Mouse (Mus musculus): Measurements from ENCODE around the gene Repin1.

Repin1 gene

DNA sequence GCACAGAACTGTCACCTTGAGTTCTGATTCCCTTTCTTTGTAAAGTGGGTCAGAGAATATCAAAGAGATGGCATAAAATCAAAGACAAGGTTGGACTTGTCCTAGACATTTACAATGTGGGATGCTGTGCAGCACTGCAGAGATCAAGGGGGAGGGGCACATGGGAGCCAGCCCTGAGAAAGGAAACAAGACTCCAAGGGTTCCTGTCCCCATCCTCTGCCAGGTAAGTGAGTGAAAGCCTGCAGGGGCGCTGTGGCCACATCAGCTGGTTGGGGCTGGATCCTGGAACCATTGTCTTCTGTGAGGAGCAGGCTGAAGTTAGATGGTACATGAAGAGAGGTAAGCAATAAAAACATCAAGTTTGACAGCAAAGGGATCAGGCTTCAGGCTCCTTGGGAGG, 29.8 kb downstream of the Repin1 start:
- no peak for DNase-seq (ENCODE audit: low read depth, low spot score)

DNA sequence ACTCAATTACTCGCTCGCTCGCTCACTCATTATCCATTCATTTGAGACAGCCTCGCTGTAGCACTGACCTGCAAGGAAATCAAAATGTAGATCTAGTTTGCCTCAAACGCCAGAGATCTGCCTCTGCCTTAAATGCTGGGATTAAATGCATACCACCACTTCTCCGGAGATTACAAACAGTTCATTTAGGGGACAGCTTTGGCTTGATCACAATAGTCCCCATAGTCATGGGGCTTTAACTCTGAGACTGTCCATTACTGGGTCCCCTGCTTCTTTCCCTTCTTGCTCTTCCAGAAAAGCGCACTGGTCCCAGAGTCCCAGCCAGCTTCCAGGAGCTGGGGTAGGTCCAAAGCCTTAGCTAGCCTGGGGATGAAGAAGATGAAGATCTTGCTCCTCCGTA, 32.8 kb downstream of the Repin1 start, which contains the start of gene AI854703:
AI854703 (plus strand) TSS at position 301 of the 400 bp plus-strand sequence.
- DNase-seq (ENCODE audit: low read depth, low spot score): no peak

DNA sequence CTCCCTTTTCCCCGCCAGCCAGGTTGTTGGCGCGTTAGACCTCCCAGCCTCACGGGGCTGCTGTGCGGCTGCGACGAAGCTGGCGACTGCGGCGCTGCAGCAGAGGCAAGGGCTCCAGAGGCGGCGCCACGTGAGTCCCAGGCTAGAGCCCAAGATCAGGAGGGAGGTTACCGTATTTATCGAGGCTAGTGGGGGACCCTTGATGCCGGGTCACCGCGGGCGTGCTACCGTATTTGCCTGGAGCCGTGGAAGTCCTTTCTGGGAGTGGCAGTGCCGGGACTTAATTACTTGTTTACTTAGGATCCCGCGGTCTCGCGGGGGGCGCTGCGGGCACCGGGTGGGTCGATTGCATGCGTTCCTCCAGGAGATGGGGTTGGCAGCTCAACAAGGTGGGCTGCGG, 33.3 kb downstream of the Repin1 start:
- no peak for DNase-seq (ENCODE audit: low read depth, low spot score)

DNA sequence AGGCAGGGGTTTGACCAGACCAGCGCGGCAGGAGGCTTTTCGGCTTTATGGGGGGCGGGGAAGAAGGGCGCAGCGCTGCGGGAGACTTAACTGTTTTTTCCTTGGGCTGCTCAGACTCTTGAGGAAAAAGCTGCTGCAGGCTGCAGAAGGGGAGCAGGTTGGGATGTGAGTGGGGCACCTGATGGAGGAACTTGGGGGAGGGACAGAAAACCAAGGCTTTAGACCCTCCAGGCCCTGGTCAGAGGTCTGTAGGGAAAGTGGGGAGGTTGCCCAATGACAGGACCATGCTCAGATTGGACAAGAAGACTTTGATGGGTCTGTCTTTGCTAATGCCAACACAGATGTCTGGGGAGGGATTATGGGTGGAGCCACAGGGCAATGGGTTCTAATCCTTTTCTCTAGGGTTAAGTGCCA, 33.8 kb downstream of the Repin1 start:
- DNase-seq (ENCODE audit: low read depth, low spot score): no peak

DNA sequence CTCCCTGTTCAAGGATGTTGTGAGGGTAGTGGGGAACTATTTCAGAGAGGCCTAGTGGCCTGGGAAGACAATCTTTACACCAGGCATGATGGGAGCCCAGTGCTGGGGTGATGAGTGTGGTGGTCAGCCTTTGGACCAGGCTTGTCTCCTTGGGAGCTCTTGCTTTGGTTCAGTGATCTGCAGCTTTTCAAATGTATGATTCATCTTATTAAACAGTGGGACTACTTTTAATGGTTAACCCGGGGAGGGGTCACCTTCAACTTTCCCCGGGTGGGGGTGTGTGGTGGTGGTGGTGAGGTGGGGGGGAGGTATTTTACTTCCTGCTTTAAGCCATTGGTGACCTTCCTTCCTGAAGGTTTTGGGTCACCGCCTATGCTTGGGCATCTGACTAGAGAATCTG, 34.7 kb downstream of the Repin1 start:
- DNase-seq (ENCODE audit: low read depth, low spot score): no peak

DNA sequence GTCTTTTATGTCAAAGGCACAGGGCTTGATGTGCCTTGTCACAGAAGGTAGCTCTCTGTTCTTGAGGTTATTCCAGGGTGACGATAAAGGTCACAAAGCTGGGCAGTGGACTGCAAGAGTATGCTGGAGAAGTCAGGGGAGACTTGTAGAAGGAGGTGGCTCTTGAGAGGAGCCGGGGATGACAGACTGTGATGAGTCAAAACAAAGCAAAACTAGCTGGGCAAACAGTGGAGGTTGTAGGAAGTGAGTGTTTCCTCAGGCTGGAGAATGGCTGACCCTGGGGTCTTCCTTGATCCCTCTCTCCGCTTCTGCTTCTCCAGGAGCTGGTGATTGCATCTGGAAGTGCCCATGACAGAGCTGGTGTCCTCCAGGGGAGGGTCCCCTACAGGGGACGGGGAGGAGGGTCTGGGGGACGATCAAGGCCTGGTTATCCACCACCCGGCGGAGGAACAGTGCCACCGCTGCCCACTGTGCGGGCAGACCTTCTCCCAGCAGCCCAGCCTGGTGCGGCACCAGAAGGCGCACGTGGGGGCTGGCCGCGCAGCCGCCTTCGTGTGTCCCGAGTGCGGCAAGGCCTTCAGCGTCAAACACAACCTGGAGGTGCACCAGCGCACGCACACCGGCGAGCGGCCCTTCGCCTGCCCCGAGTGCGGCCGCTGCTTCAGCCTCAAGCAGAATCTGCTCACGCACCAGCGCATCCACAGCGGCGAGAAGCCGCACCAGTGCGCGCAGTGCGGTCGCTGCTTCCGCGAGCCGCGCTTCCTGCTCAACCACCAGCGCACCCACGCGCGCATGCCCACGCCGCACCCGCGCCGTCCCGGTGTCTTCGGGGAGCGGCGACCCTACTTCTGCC, 35.4 kb downstream of the Repin1 start:
- DNase-seq (ENCODE audit: low read depth, low spot score): no peak

DNA sequence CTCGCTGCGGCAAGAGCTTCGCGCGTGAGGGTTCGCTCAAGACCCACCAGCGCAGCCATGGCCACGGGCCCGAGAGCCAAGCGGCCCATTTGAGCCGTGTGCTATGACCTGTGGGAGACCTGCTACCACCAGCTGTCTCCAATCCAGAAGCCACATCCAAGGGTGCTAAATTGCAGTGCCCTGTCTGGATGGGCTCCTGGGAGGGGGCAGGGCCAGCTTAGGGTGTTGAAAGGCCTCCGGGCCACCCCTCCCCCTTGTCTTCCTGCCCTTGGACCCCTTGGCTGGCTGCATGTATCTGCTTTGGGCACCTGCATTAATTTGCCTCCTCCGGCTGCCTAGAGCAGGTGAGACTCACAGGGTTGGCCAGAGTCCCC, 36.0 kb downstream of the Repin1 start:
- DNase-seq (ENCODE audit: low read depth, low spot score): no peak

DNA sequence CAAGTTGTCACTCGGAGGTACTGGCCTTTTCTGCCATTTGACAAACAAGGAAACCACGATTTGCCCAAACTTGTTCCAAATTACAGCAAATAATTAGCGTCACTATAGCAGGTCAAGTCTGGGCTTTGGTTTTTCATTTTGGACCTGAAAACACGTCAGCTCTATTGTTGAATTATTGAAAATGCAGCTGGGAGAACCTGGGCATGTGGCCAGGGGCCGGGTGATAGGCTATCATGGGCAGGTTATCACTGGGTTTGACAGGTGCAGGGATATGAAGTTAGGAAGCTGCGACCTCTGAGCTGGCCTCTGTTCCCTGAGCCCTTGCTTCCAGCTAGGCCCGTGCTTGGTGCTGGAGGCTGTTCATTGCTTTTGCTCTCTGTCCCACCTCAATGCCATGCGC, 37.1 kb downstream of the Repin1 start:
- no peak for DNase-seq (ENCODE audit: low read depth, low spot score)

DNA sequence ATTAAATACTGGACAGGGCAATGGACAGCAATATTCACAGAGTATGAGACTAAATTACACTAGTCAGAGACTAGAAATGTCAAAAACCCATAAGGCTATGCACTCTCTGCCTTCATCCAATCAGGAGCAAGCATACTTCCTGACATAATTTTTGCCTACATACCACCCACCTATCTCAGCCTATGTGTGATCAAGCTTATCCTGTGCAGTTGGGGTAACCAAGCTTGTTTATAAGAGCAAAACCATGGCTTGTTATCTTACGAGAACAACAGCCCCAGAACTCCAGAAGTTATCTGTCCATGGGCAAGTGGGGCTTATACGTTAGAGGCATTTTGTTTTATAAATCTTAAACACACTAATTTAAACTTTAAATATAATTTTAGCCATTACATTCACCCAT, 41.4 kb downstream of the Repin1 start:
- DNase-seq (ENCODE audit: low read depth, low spot score): no peak

DNA sequence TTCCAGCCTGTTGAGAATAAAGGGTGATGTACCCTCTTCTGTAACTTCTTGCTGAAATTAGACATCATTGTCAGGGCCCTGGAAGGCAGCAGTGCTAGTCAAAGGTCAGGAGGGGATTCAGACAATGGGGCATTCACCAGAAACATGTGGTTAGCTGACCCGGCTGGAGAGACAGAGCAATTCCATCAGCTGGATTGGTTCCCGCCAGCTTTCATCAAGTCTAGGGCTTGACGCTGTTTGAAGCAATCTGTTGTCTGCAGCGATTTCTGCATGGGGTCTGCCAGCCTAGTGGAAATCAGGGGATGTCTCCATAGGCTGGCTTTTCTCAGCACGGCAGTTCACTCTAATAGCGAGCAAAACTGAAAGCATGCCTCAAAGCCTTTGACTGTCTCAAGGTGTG, 42.8 kb downstream of the Repin1 start:
- DNase-seq (ENCODE audit: low read depth, low spot score): no peak

DNA sequence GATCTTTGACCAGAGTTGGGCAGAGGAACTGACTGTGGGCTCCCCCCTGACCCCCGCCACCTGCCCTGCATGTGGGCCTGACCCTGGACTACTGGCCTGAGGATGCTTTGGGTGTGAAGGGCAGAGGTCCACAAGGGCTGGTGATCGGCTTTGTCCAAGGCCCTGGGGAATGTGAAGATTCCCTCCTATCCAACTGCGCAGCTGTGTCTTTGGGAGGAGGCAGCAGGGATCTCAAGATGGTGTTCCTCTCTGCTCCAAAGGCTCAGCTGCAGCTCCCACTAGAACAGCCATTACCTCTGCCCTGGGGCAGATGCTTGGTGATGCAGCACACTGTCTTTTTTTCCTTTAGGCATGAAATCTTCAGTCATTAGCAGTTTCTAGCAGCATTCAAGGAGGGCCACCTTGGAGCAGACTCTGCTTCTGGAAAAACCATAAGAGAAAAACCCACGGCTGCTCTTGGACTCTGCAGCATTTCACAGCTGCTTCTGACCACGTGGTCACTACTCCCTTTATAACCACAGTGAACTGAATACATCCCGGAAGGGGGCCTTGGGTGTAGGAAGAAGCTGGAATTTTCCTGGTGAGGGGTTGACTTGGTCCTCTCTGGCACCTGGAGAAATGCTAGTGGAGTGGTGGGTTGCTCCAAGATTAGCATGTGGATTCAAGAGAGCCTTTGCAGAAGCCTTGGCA, 44.3 kb downstream of the Repin1 start:
- DNase-seq (ENCODE audit: low read depth, low spot score): no peak

DNA sequence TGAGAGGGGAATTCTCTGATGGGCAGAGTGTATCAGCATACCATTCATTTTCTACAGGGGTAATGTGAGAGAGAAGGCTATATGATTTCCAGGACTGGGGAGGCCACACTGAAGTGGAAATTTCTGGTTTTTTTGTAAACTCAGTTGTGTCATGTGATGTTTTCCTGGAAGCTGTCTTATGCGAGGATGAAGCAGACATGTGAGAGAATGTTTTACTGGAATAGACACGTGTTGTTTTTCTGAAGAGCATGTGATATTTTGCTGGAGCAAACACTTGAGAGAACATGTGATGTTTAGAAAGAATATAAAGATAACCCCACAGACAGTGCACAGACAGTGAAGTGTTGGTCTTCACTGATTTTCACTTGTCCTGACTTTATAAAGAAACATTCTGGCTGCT, 44.9 kb downstream of the Repin1 start:
- no peak for DNase-seq (ENCODE audit: low read depth, low spot score)

DNA sequence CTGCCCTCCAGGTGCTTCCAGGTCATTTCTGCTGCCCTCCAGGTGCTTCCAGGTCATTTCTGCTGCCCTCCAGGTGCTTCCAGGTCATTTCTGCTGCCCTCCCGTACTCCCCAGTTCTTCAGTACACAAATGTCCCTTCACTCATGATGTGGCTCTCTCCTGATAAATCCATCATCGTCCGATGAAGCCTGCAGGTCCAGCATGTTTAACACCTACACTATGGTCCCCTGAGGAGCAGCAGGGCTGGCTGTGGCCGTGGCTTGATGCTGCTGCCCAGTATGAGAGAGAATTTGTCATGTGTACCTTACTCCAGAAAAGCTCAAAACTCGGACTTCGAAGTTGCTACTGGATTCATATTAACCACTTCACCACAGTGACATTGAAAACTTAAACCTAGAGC, 47.7 kb downstream of the Repin1 start:
- no peak for DNase-seq (ENCODE audit: low read depth, low spot score)

DNA sequence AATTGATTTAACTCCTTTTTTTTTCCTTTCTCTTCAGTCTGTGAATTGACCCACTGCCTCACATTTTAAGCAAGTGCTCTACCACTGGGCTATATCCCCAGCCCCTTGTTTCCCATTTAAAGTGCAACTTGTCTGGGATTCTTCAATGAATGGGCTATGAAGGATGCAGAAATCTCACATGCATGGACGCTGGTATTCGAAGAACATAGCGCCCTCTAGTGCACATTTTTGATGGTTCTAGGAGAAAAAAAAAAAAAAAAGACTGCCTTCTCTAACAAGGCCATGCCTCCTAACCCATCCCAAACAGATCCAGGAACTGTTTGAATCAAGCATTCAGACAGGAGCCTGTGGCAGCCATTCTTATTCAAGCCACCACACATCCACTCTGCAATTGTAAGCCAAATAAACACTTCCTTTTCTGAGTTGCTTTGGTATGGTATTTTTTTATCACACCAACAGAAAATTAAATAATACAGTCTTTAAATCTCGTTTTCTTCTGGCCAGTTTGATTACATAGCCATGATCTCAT, 49.1 kb downstream of the Repin1 start:
- DNase-seq (ENCODE audit: low read depth, low spot score): peak; percentile 49

DNA sequence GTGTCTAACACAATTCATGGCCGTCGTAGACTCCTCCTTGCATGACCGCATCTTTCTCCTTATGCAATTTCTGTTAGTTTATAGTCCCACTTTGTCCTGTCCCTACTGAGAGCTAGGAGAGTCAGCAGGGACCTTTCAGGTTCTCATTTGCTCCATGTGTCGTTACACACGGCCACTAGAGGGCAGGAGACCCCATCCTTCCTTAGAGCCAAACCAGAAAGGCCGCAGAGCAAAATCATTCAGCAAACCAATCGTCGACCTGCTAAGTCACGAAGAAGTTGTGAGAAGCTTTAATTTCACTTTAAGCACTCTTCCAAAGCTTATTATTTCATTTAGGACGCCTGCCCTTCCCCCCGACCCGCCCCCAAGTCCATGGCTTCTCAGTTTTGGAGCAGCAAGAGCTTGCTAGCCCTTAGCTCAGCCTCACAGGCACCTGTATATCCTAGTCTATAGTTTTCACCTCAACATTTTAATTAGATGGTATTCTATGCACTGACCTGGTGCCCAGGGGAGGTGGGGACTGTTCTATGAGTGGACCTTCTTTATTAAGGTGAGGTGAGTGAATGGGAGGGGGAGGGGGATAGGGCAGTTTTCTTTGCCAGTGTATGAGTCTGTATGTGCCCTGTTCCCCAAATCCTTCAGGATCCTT, 52.1 kb downstream of the Repin1 start:
- DNase-seq (ENCODE audit: low read depth, low spot score): no peak

DNA sequence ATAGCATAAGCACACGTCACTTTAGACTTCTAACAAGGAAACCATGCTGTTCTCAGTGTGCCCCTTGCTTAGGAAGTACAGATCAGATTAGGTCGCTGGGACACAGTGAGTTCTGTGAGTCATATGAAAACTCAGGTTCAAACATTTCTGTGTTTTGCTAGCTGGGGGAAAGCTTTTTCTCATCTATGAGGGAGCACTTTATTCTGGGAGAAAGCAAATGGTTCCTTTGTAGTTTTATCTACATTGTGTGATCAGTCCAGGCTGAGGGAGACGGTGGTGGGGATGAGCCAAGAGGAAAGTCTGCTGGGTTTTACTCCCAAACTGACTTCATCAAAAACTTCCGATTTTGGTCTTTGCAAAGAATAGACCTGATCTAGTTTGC, 52.6 kb downstream of the Repin1 start:
- DNase-seq (ENCODE audit: low read depth, low spot score): no peak

DNA sequence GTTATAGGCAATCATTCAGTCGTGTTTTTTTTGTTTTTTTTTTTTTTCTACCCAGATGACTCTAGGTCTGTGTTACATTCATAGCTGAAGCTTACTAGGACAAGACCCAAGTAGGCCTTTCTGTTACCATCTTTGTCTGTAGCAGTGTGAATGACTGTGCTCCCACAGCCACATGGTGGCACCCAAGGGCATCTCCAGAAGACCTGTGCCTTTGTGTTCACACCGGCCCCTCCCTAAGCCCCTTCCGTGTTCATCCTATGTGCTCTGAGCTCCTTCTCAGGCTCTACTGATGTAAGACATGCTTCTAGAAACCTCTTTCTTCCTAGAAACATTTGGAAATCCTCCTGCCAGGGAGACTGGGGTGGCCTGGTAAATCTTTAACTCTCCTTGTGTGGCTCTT, 53.3 kb downstream of the Repin1 start, which contains the start of gene Gimap8:
Gimap8 (plus strand) TSS at position 240 of the 400 bp plus-strand sequence.
- no peak for DNase-seq (ENCODE audit: low read depth, low spot score)

DNA sequence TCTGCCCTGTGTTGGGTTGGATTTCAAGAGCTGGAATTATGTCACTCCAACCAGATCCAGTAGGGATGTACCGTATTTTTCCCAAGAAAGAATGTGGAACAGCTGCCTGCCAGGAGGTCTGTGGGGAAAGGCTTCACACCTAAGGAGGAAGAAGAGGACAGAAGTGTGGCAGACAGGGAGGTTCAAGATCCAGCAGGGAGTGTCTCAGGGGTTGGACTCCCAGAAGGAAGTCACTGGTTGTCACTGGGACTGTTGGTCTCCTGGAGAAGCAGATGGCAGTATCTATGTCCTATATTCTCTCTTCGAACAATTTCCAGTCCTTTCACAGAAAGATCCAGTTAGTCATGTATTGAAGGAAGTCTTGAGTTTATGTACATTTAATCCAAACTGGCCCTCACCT, 53.9 kb downstream of the Repin1 start:
- DNase-seq (ENCODE audit: low read depth, low spot score): no peak
